Mouse (Mus musculus) E14TG2a.4 (cell line): Measurements from ENCODE around the gene Stum.

Source experiments
- CTCF ChIP-seq: conservative IDR thresholded peaks from 2 replicates; pipeline ENCODE4 v1.5.1; 2014; ENCODE audit warnings: low read length
- NANOG ChIP-seq: IDR thresholded peaks from 2 replicates; pipeline ENCODE4 v1.6.1; 2014; ENCODE audit warnings: borderline replicate concordance, low read length, mixed read lengths
- POU5F1 ChIP-seq: IDR thresholded peaks from 2 replicates; pipeline ENCODE4 v1.6.1; 2014; ENCODE audit warnings: low read length, borderline replicate concordance

- TF ChIP-seq CTCF (no peak), NANOG (no peak), POU5F1 (no peak)
Observed at GRCm38 (mm10) chr1:180468004-180468403, 15.3 kb downstream of the Stum start.
